Mouse (Mus musculus) intestine, embryonic 14.5 days (tissue): Measurements from ENCODE around the gene Cdk6. TPM values are rescaled to one million over a fixed set of nuclear protein-coding genes. Genes with fewer than 3 reads are reported as not detected.

Source experiments
- ATAC-seq: fragments of 200-750 bp; cut with Nextera tagmentation; replicated peaks from 2 replicates; pipeline ENCODE4 v1.8.0; 2017; ENCODE audit warnings: low read depth, moderate number of reproducible peaks, moderate TSS enrichment, moderate library complexity; ENCODE audit not compliant: low FRiP score, low TSS enrichment
- DNase-seq: peaks from one replicate; pipeline ENCODE4 v3.0.0-alpha.2; 2018; ENCODE audit warnings: low spot score
- H3K27ac ChIP-seq: fragments of 300-500 bp; sonication (generic); 2 replicates; pipeline ENCODE4 v1.5.1; 2014; ENCODE audit warnings: low read depth, mild to moderate bottlenecking, control low read depth
- H3K27me3 ChIP-seq: fragments of 300-500 bp; sonication (generic); replicated peaks from 2 replicates; pipeline ENCODE4 v1.6.1; 2014; ENCODE audit warnings: low read length, control low read depth; ENCODE audit not compliant: control insufficient read depth, insufficient read depth
- H3K36me3 ChIP-seq: fragments of 300-500 bp; sonication (generic); 2 replicates; pipeline ENCODE4 v1.6.1; 2014; ENCODE audit warnings: low read length, control low read depth; ENCODE audit not compliant: control insufficient read depth, insufficient read depth
- H3K4me1 ChIP-seq: fragments of 300-500 bp; sonication (generic); replicated peaks from 2 replicates; pipeline ENCODE4 v1.6.1; 2014; ENCODE audit warnings: low read length, control low read depth, mixed read lengths; ENCODE audit not compliant: control insufficient read depth, insufficient read depth
- H3K4me2 ChIP-seq: fragments of 300-500 bp; sonication (generic); 2 replicates; pipeline ENCODE4 v1.6.1; 2014; ENCODE audit warnings: low read length
- H3K4me3 ChIP-seq: fragments of 300-500 bp; sonication (generic); 2 replicates; pipeline ENCODE4 v1.5.1; 2014; ENCODE audit warnings: low read depth, low read length, control low read depth, mixed read lengths
- H3K9ac ChIP-seq: fragments of 300-500 bp; sonication (generic); 2 replicates; pipeline ENCODE4 v1.6.1; 2014; ENCODE audit warnings: mild to moderate bottlenecking, low read length
- H3K9me3 ChIP-seq: fragments of 300-500 bp; sonication (generic); 2 replicates; pipeline ENCODE4 v1.6.1; 2016; ENCODE audit warnings: low read length, control low read depth; ENCODE audit not compliant: control insufficient read depth
- WGBS: fragments of 180-500 bp; shearing (Covaris S2); extraction: QIAGEN DNeasy Blood & Tissue Kit; methylation state at CpG from one replicate; pipeline ENCODE4 v1.1.7; 2014; 5-methylcytosine and 5-hydroxymethylcytosine counted together
- polyA plus RNA-seq: library from polyadenylated mRNA; unstranded; fragments of >200 nt; fragmentation: Nextera tagmentation; extraction: Ambion mirVana; gene quantifications from 2 replicates; pipeline ENCODE4 v1.2.1, GENCODE M21; 2014

Gene Cdk6
- polyA plus RNA-seq, 1 experiment from 2014 or later: 41.3 TPM

DNA sequence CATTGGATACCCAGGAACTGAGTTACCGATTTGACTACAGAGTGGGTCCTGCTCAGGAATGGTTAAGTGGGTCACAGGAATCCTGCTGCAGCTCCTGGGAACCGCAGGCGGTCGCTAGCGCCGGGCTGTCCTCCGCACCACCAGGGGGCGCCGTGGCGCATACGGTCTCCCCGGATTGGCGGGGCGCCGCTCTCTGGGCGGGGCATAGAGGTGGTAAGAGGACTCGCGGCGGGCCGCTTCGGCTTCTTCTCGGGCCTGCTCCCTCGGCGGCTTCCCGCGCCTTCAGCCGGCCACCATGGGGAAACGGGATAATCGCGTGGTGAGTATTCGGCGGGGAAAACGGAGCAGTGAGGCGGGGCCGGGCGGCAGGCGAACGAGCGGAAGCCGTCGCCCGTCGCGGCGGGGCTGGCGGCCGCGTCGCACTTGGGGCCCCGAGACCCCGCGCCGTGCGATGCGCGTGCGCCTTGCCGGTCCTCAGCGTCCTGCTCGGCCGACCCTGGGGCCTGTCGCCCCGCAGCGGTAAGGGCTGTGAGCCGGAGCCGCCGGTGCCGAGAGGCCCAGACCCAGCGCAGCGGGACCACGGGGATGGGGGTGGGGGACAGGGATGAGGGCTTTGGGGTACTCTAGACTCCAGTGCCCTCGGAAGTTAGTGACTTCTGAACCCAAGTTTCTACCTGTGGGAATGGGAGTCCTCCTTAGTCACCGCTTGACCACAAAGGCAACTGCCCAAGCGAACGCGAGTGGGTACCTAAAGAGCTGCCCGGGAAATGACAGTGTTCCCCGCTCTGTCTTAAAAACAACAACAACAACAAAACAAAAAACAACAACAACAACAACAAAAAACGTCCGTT is 202.6 kb downstream of the Cdk6 start, which contains the start of gene Fam133b:
Gene Fam133b, plus strand, starts transcription at position 205 of the 851 bp plus-strand sequence.
- H3K4me2 ChIP-seq: peak within 1 kb of the TSS; percentile 55
- under 1% methylated on average over 80 of the region's 80 CpGs for WGBS
- H3K4me1 ChIP-seq: peaks cover 10% of the 10 kb centered on the region
- H3K27me3 ChIP-seq: no peaks in the 10 kb centered on the region
- peak within 1 kb of the TSS; percentile 85 for H3K9ac ChIP-seq
- DNase-seq (peak; percentile 99), ATAC-seq (peak; percentile 96)
- no peaks in the 10 kb centered on the region for H3K36me3 ChIP-seq
- peak within 1 kb of the TSS; percentile 62 for H3K4me3 ChIP-seq
- H3K9me3 ChIP-seq: no peaks in the 10 kb centered on the region
- H3K27ac ChIP-seq: peak within 1 kb of the TSS; percentile 78

DNA sequence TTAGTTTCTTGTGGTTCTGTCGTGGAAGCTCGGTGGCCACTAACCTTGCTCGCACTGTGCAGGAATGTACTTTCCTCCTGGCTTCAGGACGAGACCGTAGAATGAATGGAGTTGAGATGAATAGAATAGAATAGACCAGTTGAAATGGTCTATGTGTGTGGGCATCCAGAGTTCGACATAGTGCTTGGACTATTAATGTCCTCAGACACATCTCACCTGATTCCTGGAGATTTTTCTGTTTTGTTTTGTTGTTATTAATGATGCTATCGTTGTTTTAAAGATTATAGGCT is 203.1 kb downstream of the Cdk6 start:
- Histone ChIP-seq H3K4me1 (peaks cover 10% of the 10 kb centered on the region), H3K27ac (no peak overlapping the region), H3K27me3 (no peaks in the 10 kb centered on the region), H3K9me3 (no peaks in the 10 kb centered on the region), H3K4me2 (peak overlapping the region; percentile 55), H3K9ac (peak overlapping the region; percentile 85), H3K36me3 (no peaks in the 10 kb centered on the region), H3K4me3 (peak overlapping the region; percentile 62)
- ATAC-seq: 0 out of 2 replicates have a peak, but pooled peaks have one; percentile 42
- 14% methylated on average over 7 of the region's 7 CpGs for WGBS
- DNase-seq: no peak

GRCm38 (mm10) chr5:3546226-3546625 is 204.9 kb downstream of the Cdk6 start:
- Histone ChIP-seq H3K27ac (no peak overlapping the region), H3K9ac (no peak overlapping the region), H3K9me3 (no peaks in the 10 kb centered on the region), H3K4me2 (no peak overlapping the region), H3K4me3 (no peak overlapping the region), H3K27me3 (no peaks in the 10 kb centered on the region), H3K4me1 (peaks cover 10% of the 10 kb centered on the region), H3K36me3 (no peaks in the 10 kb centered on the region)
- DNase-seq (no peak), ATAC-seq (no peak)
- WGBS: 88% methylated on average over 1 of the region's 1 CpGs

- no peak overlapping the region for H3K9ac ChIP-seq
- WGBS: 97% methylated on average over 1 of the region's 1 CpGs
- DNase-seq: no peak
Observed at GRCm38 (mm10) chr5:3551481-3551880, 210.2 kb downstream of the Cdk6 start.

DNA sequence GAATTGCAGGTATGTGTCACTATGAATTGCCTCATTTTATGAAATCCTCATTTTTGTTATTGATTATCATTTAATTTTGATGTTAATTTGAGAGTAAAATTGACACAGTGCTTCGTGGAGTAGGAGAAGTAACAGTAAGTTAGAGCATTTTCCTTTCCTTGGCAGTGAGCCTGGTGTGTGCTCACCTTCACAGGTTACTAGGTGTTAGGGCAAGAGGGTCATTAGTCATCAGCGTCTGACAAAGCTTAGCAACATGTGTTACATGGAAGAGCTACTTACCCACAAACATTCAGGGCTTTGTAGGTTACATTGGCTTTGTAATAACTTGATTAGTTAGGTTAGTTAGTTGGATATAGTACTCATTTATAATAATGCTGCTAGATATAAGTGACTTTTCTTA is 212.9 kb downstream of the Cdk6 start:
- 85% methylated on average over 2 of the region's 2 CpGs for WGBS
- Histone ChIP-seq H3K4me2 (no peak overlapping the region), H3K27ac (no peak overlapping the region), H3K4me1 (no peaks in the 10 kb centered on the region), H3K4me3 (no peak overlapping the region), H3K36me3 (peaks cover 44% of the 10 kb centered on the region), H3K9ac (no peak overlapping the region), H3K9me3 (no peaks in the 10 kb centered on the region), H3K27me3 (no peaks in the 10 kb centered on the region)
- no peak for DNase-seq
- ATAC-seq: no peak

More at GRCm38 (mm10) chr5:3551481-3551880, 210.2 kb downstream of the Cdk6 start:
- no peak for ATAC-seq
- Histone ChIP-seq H3K4me2 (no peak overlapping the region), H3K27me3 (no peaks in the 10 kb centered on the region), H3K9me3 (no peaks in the 10 kb centered on the region), H3K4me1 (no peaks in the 10 kb centered on the region), H3K36me3 (peaks cover 22% of the 10 kb centered on the region), H3K4me3 (no peak overlapping the region), H3K27ac (no peak overlapping the region)

- 90% methylated on average over 4 of the region's 4 CpGs for WGBS
- Histone ChIP-seq H3K27me3 (no peaks in the 10 kb centered on the region), H3K27ac (no peak within 1 kb of the TSS), H3K9ac (no peak within 1 kb of the TSS), H3K4me3 (no peak within 1 kb of the TSS), H3K36me3 (peaks cover 95% of the 10 kb centered on the region), H3K4me1 (no peaks in the 10 kb centered on the region), H3K9me3 (0 out of 2 replicates have a peak, but pooled peaks cover 2% of the 10 kb centered on the region), H3K4me2 (no peak within 1 kb of the TSS)
- DNase-seq (no peak), ATAC-seq (no peak)
Observed at GRCm38 (mm10) chr5:3571266-3571665, 230.0 kb downstream of the Cdk6 start, which contains the start of gene 1700109H08Rik. Gene 1700109H08Rik (plus strand): TSS chr5:3571566.

DNA sequence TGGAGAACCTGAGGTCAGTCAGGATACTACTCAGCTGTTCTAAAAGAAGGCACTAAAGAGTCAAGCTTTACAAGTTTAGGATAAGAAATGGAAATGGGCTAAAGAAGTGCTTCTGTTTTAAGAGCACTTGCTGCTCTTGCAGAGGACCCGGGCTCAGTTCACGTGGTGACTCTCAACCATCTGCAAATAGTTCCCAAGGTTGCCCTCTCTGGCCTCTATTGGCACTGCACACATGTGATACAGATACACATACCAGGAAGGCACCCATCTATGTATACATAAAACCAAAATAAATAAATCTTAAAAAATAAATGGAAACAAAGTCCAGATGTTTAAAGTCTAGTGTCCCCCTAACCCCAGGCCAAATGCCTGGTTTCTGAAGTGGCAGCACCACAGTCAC is 233.5 kb downstream of the Cdk6 start:
- no peak overlapping the region for H3K27ac ChIP-seq
- DNase-seq (no peak), ATAC-seq (no peak)
- H3K4me2 ChIP-seq: no peak overlapping the region
- 95% methylated on average over 2 of the region's 2 CpGs for WGBS
- H3K9me3 ChIP-seq: 0 out of 2 replicates have a peak, but pooled peaks cover 2% of the 10 kb centered on the region
- no peak overlapping the region for H3K9ac ChIP-seq
- no peaks in the 10 kb centered on the region for H3K27me3 ChIP-seq
- peaks cover 97% of the 10 kb centered on the region for H3K36me3 ChIP-seq
- no peaks in the 10 kb centered on the region for H3K4me1 ChIP-seq
- H3K4me3 ChIP-seq: no peak overlapping the region

DNA sequence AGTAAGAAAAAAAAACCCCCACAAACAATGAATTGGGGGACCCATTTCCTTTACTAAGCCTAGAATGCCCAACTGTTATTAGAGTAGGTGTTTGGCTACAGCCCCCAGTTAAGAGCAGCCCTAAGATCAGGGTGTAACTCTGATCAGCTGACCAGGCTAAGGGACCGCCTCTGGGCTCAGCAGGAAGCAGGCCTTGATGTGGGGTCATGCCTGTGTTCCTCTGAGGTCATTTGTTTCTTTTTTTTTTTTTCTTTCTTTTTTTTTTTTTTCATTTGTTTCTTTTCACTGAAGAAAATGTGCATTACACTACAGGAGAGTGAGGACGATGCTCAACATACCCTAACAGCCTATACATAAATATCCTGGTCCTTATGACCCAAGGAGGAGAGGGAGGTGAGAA is 236.7 kb downstream of the Cdk6 start:
- Histone ChIP-seq H3K27me3 (no peaks in the 10 kb centered on the region), H3K9ac (no peak overlapping the region), H3K4me1 (no peaks in the 10 kb centered on the region), H3K27ac (no peak overlapping the region), H3K4me3 (no peak overlapping the region), H3K9me3 (0 out of 2 replicates have a peak, but pooled peaks cover 2% of the 10 kb centered on the region), H3K4me2 (no peak overlapping the region), H3K36me3 (peaks cover 95% of the 10 kb centered on the region)
- WGBS: 98% methylated on average over 2 of the region's 2 CpGs
- ATAC-seq: no peak
- DNase-seq: no peak

DNA sequence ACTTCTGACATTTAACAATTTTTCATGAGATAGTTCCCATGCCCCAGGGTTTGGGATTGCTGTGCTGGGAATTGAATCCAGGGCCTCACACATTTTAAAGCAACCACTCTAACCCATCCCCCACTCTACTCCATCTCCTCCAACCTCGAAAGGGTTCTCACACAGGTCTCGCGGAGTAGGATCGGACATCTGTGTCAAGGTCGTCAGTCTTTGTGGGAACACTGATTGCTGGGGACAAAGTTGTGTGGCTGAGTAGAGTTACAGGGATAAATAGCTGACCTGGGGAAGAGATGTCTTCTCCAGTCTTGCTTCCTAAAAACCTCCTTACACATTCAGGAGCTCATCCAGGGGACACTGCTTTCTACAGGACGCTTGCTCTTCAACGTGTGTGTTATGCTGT is 237.8 kb downstream of the Cdk6 start:
- Histone ChIP-seq H3K9ac (no peak overlapping the region), H3K27ac (no peak overlapping the region), H3K36me3 (peaks cover 94% of the 10 kb centered on the region), H3K4me1 (no peaks in the 10 kb centered on the region), H3K27me3 (no peaks in the 10 kb centered on the region), H3K4me3 (no peak overlapping the region), H3K4me2 (no peak overlapping the region), H3K9me3 (0 out of 2 replicates have a peak, but pooled peaks cover 2% of the 10 kb centered on the region)
- no peak for ATAC-seq
- no peak for DNase-seq
- 90% methylated on average over 7 of the region's 7 CpGs for WGBS
